Mouse (Mus musculus) B cell, adult 62 days (primary cell): ENCODE measurements around the gene Zfp36l3. TPM values are rescaled to one million over a fixed set of nuclear protein-coding genes. Genes with fewer than 3 reads are reported as not detected.

Source experiments
- total RNA-seq: library from RNA; stranded (reverse); gene quantifications from 4 replicates; pipeline ENCODE4 v1.2.4, GENCODE M21; 2023

The Zfp36l3 gene
- not detected in 4 replicates for total RNA-seq

GRCm38 (mm10) chrX:53776276-53776675, at the start of gene Zfp36l3:
TSS of gene Zfp36l3 (minus strand) at chrX:53776394.

GRCm38 (mm10) chrX:53797519-53797918, 21.3 kb upstream of the Zfp36l3 start, which contains the start of gene Xlr:
TSS of gene Xlr (minus strand) at chrX:53797706.

GRCm38 (mm10) chrX:53757736-53758135, 18.5 kb downstream of the Zfp36l3 start, which contains the start of gene 1700013H16Rik:
TSS of gene 1700013H16Rik (minus strand) at chrX:53757831.

GRCm38 (mm10) chrX:53724596-53724995, 51.6 kb downstream of the Zfp36l3 start, which contains the start of gene 4930502E18Rik:
TSS of gene 4930502E18Rik (plus strand) at chrX:53724826.

Other genes with a start within 250 kb of the Zfp36l3 start
- 3.7 to 6.0 TPM (median 5.2 TPM) in 3 of 4 replicates, not detected in the other for gene Rtl8c, start 168.4 kb downstream of the Zfp36l3 start, total RNA-seq
- gene Gm14597, start 167.4 kb downstream of the Zfp36l3 start, total RNA-seq = not detected in 4 replicates
- 8.8 to 11.0 TPM (median 9.3 TPM) in 4 replicates for gene Rtl8a, start 132.7 kb downstream of the Zfp36l3 start, total RNA-seq
- 6.5 to 12.6 TPM (median 9.5 TPM) in 4 replicates for gene Rtl8b, start 106.0 kb downstream of the Zfp36l3 start, total RNA-seq
- gene 4930502E18Rik, start 51.6 kb downstream of the Zfp36l3 start, total RNA-seq = not detected in 4 replicates
- gene 1700013H16Rik, start 18.6 kb downstream of the Zfp36l3 start, total RNA-seq = not detected in 4 replicates
- gene Xlr, start 21.3 kb upstream of the Zfp36l3 start, total RNA-seq = 1.2 to 3.1 TPM (median 2.4 TPM) in 3 of 4 replicates, not detected in the other